Mouse (Mus musculus) liver, embryonic 14.5 days (tissue): ENCODE measurements around the gene Ptpn11.

Source experiments
- CTCF ChIP-seq: IDR thresholded peaks from 2 replicates; pipeline ENCODE4 v1.5.1; 2016; ENCODE audit warnings: antibody characterized with exemption, low read depth, control low read depth
- EP300 ChIP-seq: IDR thresholded peaks from 2 replicates; pipeline ENCODE4 v1.6.1; 2016; ENCODE audit warnings: antibody characterized with exemption, low read depth

GRCm38 (mm10) chr5:121166884-121167283 is 24.3 kb downstream of the Ptpn11 start:
- no peak for TF ChIP-seq CTCF
- TF ChIP-seq EP300 = no peak
